Mouse (Mus musculus): ENCODE measurements around the gene Slc38a7.

DNA sequence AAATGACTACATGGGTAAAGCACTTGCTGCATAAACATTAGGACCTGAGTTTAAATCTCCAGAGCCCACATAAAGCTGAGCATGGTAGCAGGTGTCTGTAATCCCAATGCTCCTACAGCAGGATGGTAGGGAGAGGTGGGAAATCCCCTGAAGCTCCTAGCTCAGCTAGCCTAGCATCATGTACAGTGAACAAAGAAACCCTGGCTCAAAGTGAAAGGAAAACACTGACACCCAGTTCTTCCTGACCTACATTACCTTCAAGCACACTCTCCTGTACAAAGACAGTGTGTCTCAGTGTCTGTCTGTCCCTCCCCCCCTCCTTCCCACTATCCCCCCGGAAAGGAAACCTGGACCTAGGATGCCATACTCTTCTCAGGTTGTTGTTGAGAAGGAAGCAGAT is 53.4 kb downstream of the Slc38a7 start:
- no peak for TF ChIP-seq GATA1 (IDR thresholded peaks at IDR 0.05; ENCODE audit: borderline replicate concordance, low read length)
- no peak for TF ChIP-seq FLI1 (IDR thresholded peaks at IDR 0.05; ENCODE audit: low read length)
